Mouse (Mus musculus): Measurements from ENCODE around the gene Crcp.

- TF ChIP-seq CTCF (IDR thresholded peaks at IDR 0.05; ENCODE audit: control insufficient read depth, insufficient read depth, insufficient replicate concordance, low read depth, low read length) (no peak), POLR2A (IDR thresholded peaks at IDR 0.05; ENCODE audit: control insufficient read depth, low read depth, low read length) (no peak)
These were observed 28.4 kb upstream of the Crcp start for GRCm38 (mm10) chr5:130000735-130001134.
